Mouse (Mus musculus) hindbrain, embryonic 14.5 days (tissue): ENCODE results near the gene Ror2. TPM values are rescaled to one million over a fixed set of nuclear protein-coding genes. Genes with fewer than 3 reads are reported as not detected.
"Not testable (repeated sequence)": the region's sequence is repeated elsewhere in the genome, so short reads cannot be mapped to it uniquely, and the experiment has no call there.

ENCODE experiments used
- ATAC-seq: fragments of 200-750 bp; cut with Nextera tagmentation; 2 replicates; pipeline ENCODE4 v1.8.0; 2017; ENCODE audit warnings: moderate number of reproducible peaks, mild to moderate bottlenecking, moderate TSS enrichment, moderate library complexity; ENCODE audit not compliant: low FRiP score
- DNase-seq: peaks from one replicate; pipeline ENCODE4 v3.0.0-alpha.2; 2015; ENCODE audit warnings: low spot score
- H3K27ac ChIP-seq: fragments of 300-500 bp; sonication (generic); 2 replicates; pipeline ENCODE4 v1.5.1; 2014; ENCODE audit warnings: mild to moderate bottlenecking, moderate library complexity
- H3K27me3 ChIP-seq: fragments of 300-500 bp; sonication (generic); 2 replicates; pipeline ENCODE4 v1.6.1; 2014; ENCODE audit warnings: mild to moderate bottlenecking, low read length, mixed read lengths; ENCODE audit not compliant: control insufficient read depth, insufficient read depth
- H3K36me3 ChIP-seq: fragments of 300-500 bp; sonication (generic); replicated peaks from 2 replicates; pipeline ENCODE4 v1.6.1; 2014; ENCODE audit not compliant: control insufficient read depth, insufficient read depth
- H3K4me1 ChIP-seq: fragments of 300-500 bp; sonication (generic); replicated peaks from 2 replicates; pipeline ENCODE4 v1.6.1; 2014; ENCODE audit warnings: antibody characterized with exemption, low read length, mixed read lengths; ENCODE audit not compliant: control insufficient read depth, insufficient read depth
- H3K4me2 ChIP-seq: fragments of 300-500 bp; sonication (generic); replicated peaks from 2 replicates; pipeline ENCODE4 v1.6.1; 2014; ENCODE audit warnings: mild to moderate bottlenecking, moderate library complexity
- H3K4me3 ChIP-seq: fragments of 300-500 bp; sonication (generic); replicated peaks from 2 replicates; pipeline ENCODE4 v1.5.1; 2014; ENCODE audit warnings: mild to moderate bottlenecking, low read length
- H3K9ac ChIP-seq: fragments of 300-500 bp; sonication (generic); 2 replicates; pipeline ENCODE4 v1.6.1; 2014
- H3K9me3 ChIP-seq: fragments of 300-500 bp; sonication (generic); 2 replicates; pipeline ENCODE4 v1.6.1; 2016; ENCODE audit warnings: low read length; ENCODE audit not compliant: control insufficient read depth
- WGBS: fragments of 180-500 bp; shearing (Covaris S2); extraction: QIAGEN DNeasy Blood & Tissue Kit; methylation state at CpG from one replicate; pipeline ENCODE4 v1.1.7; 2014; 5-methylcytosine and 5-hydroxymethylcytosine counted together
- polyA plus RNA-seq: library from polyadenylated mRNA; unstranded; fragments of >200 nt; fragmentation: Nextera tagmentation; extraction: Ambion mirVana; gene quantifications from 2 replicates; pipeline ENCODE4 v1.2.1, GENCODE M21; 2014

The Ror2 gene
- polyA plus RNA-seq, result 1.8 and 3.1 TPM in 2 replicates

DNA sequence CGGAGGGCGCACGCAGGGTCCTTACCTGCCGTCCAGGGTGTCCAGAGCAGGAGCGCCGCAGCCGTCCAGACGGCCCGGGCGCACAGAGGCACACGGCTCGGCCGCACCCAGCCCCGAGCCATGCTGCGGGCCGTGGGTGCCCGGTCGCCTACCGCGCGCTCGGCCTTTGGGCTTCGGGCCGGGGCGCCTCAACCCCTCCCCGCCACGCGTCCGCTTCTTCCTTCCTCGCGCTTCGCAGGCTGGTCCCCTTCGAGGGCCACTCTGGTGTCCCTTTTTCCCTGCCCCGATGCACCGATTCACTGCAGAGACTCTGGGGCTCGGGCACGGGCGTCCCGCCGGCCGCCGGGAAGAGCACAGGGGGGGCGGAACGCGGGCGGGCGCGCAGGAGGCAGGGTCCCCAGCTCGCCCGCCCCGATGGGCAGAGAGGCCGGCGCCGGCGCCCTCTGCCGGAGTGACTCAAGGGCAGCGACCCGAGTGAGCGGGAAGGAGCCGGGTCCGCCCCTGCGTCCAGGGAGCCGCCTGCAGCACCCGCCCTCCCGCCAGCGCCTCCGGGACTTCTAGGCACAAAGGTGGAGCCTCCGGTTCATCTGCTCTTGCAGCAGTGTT, at the start of gene Ror2:
Gene Ror2, minus strand, starts transcription at position 369 of the 606 bp plus-strand sequence.
- WGBS, result 2% methylated on average over 62 of the region's 68 CpGs
- peak within 1 kb of the TSS; percentile 49 for H3K9ac ChIP-seq
- peaks cover 14% of the 10 kb centered on the region; the same call in 1 of the 2 replicates for H3K4me1 ChIP-seq
- no peak for DNase-seq
- no peaks in the 10 kb centered on the region for H3K36me3 ChIP-seq
- no peaks in the 10 kb centered on the region for H3K9me3 ChIP-seq
- no peak within 1 kb of the TSS for H3K27ac ChIP-seq
- H3K27me3 ChIP-seq, result peaks cover 35% of the 10 kb centered on the region
- H3K4me3 ChIP-seq, result peak within 1 kb of the TSS; percentile 39
- H3K4me2 ChIP-seq, result peak within 1 kb of the TSS; percentile 77
- ATAC-seq, result peak; percentile 40

GRCm38 (mm10) chr13:53333769-53334168, 47.8 kb upstream of the Ror2 start:
- 88% methylated on average over 8 of the region's 8 CpGs for WGBS
- H3K27ac ChIP-seq, result no peak overlapping the region
- H3K27me3 ChIP-seq, result no peaks in the 10 kb centered on the region
- DNase-seq (no peak), ATAC-seq (no peak)
- H3K9me3 ChIP-seq, result no peaks in the 10 kb centered on the region
- H3K4me2 ChIP-seq, result no peak overlapping the region
- no peak overlapping the region for H3K9ac ChIP-seq
- no peaks in the 10 kb centered on the region for H3K4me1 ChIP-seq
- H3K4me3 ChIP-seq, result no peak overlapping the region
- peaks cover 70% of the 10 kb centered on the region for H3K36me3 ChIP-seq

DNA sequence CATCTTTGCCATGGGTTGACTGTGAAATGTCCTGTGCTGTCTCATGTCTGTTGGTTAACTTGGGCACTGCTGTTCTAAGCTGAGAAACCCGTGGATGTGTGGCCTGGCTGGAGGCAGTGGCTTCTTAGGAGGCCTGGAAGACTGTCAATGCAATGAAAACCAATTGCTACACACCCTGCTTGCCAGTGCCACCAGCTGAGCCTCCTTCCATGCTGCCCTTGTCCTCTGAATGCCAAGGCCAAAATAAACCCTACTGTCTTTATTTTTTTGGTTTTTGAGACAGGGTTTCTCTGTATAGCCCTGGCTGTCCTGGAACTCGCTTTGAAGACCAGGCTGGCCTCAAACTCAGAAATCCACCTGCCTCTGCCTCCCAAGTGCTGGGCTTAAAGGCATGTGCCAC, 44.3 kb upstream of the Ror2 start:
- no peak overlapping the region for H3K9ac ChIP-seq
- no peak overlapping the region for H3K27ac ChIP-seq
- H3K27me3 ChIP-seq, result no peaks in the 10 kb centered on the region
- no peaks in the 10 kb centered on the region for H3K4me1 ChIP-seq
- no peak overlapping the region for H3K4me2 ChIP-seq
- H3K9me3 ChIP-seq, result no peaks in the 10 kb centered on the region
- DNase-seq, result no peak
- no peak overlapping the region for H3K4me3 ChIP-seq
- peaks cover 37% of the 10 kb centered on the region for H3K36me3 ChIP-seq
- 87% methylated on average over 2 of the region's 2 CpGs for WGBS
- ATAC-seq, result no peak

DNA sequence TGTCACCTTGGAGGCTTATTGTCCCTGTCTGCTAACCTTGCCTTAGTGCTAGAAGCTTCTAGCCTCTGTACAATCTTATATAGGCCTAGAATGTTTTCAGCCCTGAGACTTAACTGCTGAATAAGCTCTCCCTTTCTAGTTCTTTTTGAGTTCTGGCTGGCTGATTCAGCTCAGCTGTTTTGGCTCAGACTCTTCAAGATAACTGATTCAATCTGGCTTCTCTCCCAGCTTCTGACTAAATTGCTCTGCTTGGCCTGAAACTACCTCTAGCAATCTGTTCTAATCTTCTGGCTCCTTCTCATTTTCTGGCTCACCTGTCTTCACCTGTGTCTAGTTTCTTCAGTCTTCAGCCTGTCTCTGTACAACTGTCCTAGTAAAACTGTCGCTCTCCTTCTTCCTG, 39.6 kb upstream of the Ror2 start:
- DNase-seq (no peak), ATAC-seq (no peak)
- no peaks in the 10 kb centered on the region for H3K36me3 ChIP-seq
- no peak overlapping the region for H3K27ac ChIP-seq
- no peak overlapping the region for H3K4me2 ChIP-seq
- no peak overlapping the region for H3K4me3 ChIP-seq
- H3K27me3 ChIP-seq, result no peaks in the 10 kb centered on the region
- H3K9me3 ChIP-seq, result 0 out of 2 replicates have a peak, but pooled peaks cover 3% of the 10 kb centered on the region
- no peaks in the 10 kb centered on the region for H3K4me1 ChIP-seq
- H3K9ac ChIP-seq, result no peak overlapping the region
- 97% methylated on average over 1 of the region's 1 CpGs for WGBS

DNA sequence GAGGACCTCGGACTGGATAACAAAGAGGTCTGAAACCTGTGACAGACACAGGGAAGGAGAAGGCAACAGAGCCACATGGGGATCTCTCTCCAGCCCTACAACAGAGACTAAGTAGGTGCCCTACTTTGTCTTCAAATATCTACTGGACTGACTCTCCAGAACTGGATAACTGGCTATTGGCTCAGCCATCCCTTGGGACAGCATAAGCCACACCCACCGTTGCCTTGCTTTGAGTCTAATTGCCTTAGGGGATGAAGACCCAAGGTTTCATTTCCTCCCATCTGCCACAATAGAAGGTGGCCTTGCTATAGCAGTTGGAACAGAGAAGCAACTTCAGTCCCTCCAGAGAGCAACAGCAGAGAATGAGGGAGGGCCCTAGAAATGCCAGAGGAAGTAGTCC, 37.7 kb upstream of the Ror2 start:
- no peak overlapping the region for H3K27ac ChIP-seq
- H3K27me3 ChIP-seq, result no peaks in the 10 kb centered on the region
- no peak overlapping the region for H3K4me2 ChIP-seq
- DNase-seq (no peak), ATAC-seq (no peak)
- no peaks in the 10 kb centered on the region for H3K36me3 ChIP-seq
- H3K4me1 ChIP-seq, result no peaks in the 10 kb centered on the region
- H3K9ac ChIP-seq, result no peak overlapping the region
- no peak overlapping the region for H3K4me3 ChIP-seq
- H3K9me3 ChIP-seq, result 0 out of 2 replicates have a peak, but pooled peaks cover 3% of the 10 kb centered on the region
- WGBS, result 90% methylated on average over 2 of the region's 2 CpGs

DNA sequence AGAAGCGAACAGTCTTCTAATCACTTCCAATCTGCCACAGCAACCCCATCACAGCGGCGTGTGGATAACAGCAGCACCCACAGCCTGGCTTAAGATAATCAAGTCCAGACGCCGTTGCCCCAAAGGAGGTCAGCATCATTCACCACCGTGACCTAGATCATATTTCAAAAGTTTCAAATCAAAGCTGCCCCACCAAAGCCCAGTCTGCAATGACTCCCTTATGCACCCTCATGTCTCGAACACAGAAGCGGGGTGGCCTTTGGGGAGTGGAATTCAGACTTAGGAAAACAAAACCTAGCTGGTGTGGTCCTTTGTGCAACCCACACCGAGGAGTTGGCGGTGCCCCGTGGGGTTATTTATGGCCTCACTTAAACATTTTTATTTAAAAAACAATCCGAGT, 35.0 kb upstream of the Ror2 start:
- H3K9ac ChIP-seq, result no peak overlapping the region
- H3K27me3 ChIP-seq, result no peaks in the 10 kb centered on the region
- no peak overlapping the region for H3K4me3 ChIP-seq
- 83% methylated on average over 12 of the region's 12 CpGs for WGBS
- no peaks in the 10 kb centered on the region for H3K36me3 ChIP-seq
- no peak for ATAC-seq
- no peak overlapping the region for H3K4me2 ChIP-seq
- no peak for DNase-seq
- H3K4me1 ChIP-seq, result no peaks in the 10 kb centered on the region
- no peak overlapping the region for H3K27ac ChIP-seq
- 0 out of 2 replicates have a peak, but pooled peaks cover 3% of the 10 kb centered on the region for H3K9me3 ChIP-seq

- Histone ChIP-seq H3K36me3 (no peaks in the 10 kb centered on the region), H3K9ac (no peak overlapping the region), H3K27me3 (no peaks in the 10 kb centered on the region), H3K4me1 (no peaks in the 10 kb centered on the region), H3K27ac (no peak overlapping the region), H3K9me3 (no peaks in the 10 kb centered on the region), H3K4me3 (no peak overlapping the region), H3K4me2 (no peak overlapping the region)
- ATAC-seq (no peak), DNase-seq (no peak)
- 72% methylated on average over 11 of the region's 11 CpGs for WGBS
Measured at GRCm38 (mm10) chr13:53316515-53317295, 30.8 kb upstream of the Ror2 start.

- H3K36me3 ChIP-seq, H3K4me2 ChIP-seq, H3K27me3 ChIP-seq, H3K4me3 ChIP-seq, H3K9ac ChIP-seq, H3K4me1 ChIP-seq, H3K9me3 ChIP-seq, DNase-seq, H3K27ac ChIP-seq, ATAC-seq: not testable (repeated sequence)
- 74% methylated on average over 4 of the region's 4 CpGs for WGBS
Measured at GRCm38 (mm10) chr13:53315757-53316156, 29.8 kb upstream of the Ror2 start.

GRCm38 (mm10) chr13:53310442-53310841, 24.5 kb upstream of the Ror2 start:
- no peak for ATAC-seq
- no peak overlapping the region for H3K27ac ChIP-seq
- 89% methylated on average over 5 of the region's 5 CpGs for WGBS
- no peak for DNase-seq
- no peaks in the 10 kb centered on the region for H3K27me3 ChIP-seq
- H3K9me3 ChIP-seq, result no peaks in the 10 kb centered on the region
- no peaks in the 10 kb centered on the region for H3K36me3 ChIP-seq
- H3K4me3 ChIP-seq, result no peak overlapping the region
- H3K4me2 ChIP-seq, result no peak overlapping the region
- H3K9ac ChIP-seq, result no peak overlapping the region
- peaks cover 16% of the 10 kb centered on the region; the same call in 1 of the 2 replicates for H3K4me1 ChIP-seq
